Mouse (Mus musculus) small intestine, adult 2 months (tissue): ENCODE measurements around the gene Gm48552.

Source experiments
- CTCF ChIP-seq: fragments of 200-500 bp; IDR thresholded peaks from 2 replicates; pipeline ENCODE4 v1.5.1; 2012; ENCODE audit warnings: low read depth, mild to moderate bottlenecking, control low read depth, inconsistent platforms, low read length, moderate library complexity, mixed read lengths; ENCODE audit not compliant: insufficient replicate concordance, insufficient read length; ENCODE audit errors: extremely low read depth
- POLR2A ChIP-seq: fragments of 200-500 bp; IDR thresholded peaks from 2 replicates; pipeline ENCODE4 v1.6.1; 2012; ENCODE audit warnings: low read depth, mild to moderate bottlenecking, control low read depth, inconsistent platforms, low read length, moderate library complexity

DNA sequence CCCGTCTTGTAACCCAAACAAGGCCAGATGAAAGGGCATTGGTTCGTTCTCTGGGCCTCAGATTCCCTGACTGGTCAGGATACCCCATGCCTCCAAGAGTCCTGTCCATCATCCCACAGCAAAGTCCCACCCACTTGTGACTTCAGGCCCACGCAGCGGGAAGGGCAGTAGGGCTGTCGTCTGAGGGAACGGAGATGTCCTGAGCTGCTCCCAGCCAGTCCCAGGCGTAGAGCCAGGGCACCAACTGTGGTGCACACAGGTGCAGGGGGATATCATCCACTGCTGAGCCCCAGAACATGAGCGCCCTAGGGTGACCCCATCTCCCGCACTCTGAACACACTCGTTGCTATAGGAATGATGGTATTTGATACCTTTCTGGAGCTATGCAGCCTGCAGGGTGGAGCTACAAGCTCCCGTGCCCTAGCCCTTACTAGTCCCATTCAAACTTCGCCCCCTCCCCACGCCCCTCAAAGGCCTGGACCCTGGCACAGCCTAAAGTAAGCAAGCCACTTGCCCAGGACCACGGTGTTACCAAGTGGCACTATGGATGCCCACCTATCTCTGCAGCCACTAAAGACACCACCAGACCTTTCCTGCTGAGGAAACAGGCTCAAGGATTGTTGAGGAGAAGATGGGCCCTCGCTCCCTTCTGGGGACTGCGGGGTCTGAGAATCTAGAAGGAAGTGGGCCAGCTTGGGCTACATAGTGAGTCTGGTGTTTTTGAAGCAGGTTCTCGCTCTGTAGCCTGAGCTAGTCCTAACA is 26.9 kb downstream of the Gm48552 start:
- TF ChIP-seq CTCF (no peak), POLR2A (no peak)
